Mouse (Mus musculus): ENCODE results near the gene Foxp1.

Gene Foxp1

DNA sequence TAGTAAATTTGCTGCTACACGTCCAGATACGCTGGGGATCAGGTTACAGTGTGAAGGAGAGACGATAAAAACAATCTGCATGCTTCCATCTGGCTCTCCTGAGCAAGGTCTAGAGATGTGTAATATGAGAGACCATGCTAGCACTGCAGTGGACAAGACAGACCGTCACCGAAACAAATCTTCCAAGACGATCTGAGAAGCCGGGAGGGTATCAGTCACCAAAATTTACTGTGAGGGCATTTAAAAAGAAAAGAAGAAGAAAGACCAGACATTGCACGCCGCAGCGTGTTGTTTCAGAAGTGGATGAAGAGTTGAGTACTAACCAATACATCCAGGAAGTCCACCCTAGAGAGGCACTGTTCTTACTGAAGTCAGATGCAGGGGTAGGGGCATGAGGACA, 39.0 kb downstream of the Foxp1 start:
- DNase-seq: no peak

- peak in 1 of 2 experiments; percentile 52 for DNase-seq
Measured at GRCm38 (mm10) chr6:99481568-99481967, 41.0 kb downstream of the Foxp1 start.

DNA sequence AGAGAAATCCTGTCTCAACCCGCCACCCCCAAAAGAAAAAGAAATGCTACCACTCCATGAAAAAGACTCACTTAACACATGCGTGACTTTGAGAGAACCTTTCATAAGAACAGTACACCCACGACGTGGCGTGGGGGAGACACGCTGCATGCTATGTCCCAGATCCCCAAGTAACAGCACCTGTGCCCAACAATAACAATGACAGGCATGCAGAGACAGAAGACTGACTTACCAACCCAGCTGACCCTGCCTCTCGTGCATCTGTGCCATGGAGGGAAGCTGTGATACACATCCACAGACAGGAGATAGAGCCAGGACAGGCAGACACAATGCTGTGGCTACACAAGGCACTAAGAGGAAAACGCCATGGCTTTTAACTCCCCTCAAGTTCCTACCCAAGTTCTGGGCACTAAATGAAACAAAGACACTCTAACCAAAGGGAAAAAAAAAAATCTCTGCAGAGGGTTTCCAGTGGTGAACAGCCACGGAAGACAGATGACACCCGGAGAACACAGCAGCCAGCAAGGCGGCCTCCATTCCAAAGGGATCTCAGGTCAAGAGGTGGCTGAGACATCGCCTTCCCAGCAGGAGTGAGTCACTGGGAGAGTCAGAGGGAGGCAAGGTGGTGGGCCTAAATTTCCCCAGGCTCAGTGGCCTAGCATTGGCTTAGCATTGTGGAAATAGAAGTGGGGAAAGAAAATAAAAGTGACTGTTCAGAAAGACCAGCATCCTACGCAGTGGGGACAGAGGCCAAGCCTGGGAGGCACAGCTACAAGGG, 43.5 kb downstream of the Foxp1 start:
- DNase-seq: no peak

- no peak for DNase-seq
Measured at GRCm38 (mm10) chr6:99475040-99475439, 47.5 kb downstream of the Foxp1 start.

- DNase-seq: no peak
Measured at GRCm38 (mm10) chr6:99470906-99471305, 51.6 kb downstream of the Foxp1 start.

DNA sequence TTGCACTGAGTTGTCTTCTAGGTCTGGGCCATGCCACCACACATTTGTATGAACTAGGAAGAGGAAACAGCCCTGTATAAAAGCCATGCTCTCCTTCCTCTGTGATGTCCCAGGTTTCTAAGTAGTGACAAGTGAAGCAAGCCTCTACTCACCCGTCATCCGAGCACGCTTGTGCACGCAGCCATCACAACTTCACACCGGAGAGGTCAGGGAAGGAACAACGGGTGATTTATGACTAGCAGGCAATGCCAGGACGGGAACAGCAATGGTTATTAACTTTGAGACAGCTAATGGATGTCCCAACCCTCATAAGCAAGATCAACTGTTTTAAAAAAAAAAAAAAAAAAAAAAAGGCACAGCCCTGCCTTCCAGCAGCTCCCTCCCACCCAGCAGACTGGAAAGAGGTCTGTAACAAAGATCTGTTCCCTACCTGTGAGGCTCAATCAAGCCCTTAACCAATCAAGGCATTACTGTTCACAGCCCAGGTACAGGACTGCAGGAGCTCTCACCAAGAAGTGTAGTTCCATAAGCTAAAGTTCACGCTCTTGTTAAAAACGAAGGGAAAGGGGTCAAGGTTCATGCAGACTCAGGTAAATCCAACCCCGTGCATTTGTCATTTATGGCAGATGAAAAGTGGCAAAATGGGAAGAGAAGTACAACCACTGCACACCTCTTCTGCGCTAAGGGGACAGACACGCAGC, 53.2 kb downstream of the Foxp1 start:
- DNase-seq: no peak

- no peak for DNase-seq
Measured at GRCm38 (mm10) chr6:99467831-99468230, 54.7 kb downstream of the Foxp1 start.

DNA sequence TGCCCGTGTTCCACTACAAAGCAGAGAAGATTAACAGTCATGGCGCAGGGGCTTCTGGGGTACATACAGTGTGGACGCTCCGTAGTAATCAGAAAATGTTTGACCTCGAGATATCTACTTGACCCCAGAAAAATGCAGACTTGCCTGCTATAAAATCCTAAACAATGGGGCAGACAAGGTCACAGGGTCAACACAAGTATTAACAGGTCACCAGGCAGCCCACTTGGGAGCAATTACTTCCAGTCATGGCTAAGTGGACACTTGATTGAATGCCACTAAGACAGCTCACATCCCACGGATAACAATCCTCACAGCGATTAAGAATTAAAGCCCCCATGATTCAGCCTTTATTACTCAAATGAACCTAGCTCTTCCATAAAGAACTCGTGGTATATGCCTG, 55.4 kb downstream of the Foxp1 start:
- DNase-seq: no peak

GRCm38 (mm10) chr6:99466354-99466753, 56.2 kb downstream of the Foxp1 start:
- no peak for DNase-seq

- DNase-seq: no peak
Measured at GRCm38 (mm10) chr6:99464449-99464848, 58.1 kb downstream of the Foxp1 start.

- no peak for DNase-seq
Measured at GRCm38 (mm10) chr6:99463906-99464305, 58.6 kb downstream of the Foxp1 start.

DNA sequence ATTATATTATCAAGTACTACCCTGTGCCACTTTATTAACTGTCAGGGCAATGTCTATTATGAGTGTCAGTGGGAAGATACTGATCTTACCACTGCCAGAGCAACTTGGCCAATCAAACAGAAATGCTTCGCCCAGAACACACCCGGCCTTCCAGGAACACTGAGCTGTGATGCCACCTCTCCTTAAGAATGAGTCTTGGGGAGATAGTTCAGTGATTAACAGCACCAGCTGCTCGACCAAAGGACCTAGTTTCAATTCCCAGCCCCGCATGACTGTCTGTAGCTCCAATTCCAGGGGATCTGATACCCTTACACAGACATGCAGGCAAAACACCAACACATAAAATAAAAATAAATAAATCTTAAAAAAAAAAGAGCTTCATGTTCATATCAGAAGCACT, 63.7 kb downstream of the Foxp1 start:
- no peak for DNase-seq

DNA sequence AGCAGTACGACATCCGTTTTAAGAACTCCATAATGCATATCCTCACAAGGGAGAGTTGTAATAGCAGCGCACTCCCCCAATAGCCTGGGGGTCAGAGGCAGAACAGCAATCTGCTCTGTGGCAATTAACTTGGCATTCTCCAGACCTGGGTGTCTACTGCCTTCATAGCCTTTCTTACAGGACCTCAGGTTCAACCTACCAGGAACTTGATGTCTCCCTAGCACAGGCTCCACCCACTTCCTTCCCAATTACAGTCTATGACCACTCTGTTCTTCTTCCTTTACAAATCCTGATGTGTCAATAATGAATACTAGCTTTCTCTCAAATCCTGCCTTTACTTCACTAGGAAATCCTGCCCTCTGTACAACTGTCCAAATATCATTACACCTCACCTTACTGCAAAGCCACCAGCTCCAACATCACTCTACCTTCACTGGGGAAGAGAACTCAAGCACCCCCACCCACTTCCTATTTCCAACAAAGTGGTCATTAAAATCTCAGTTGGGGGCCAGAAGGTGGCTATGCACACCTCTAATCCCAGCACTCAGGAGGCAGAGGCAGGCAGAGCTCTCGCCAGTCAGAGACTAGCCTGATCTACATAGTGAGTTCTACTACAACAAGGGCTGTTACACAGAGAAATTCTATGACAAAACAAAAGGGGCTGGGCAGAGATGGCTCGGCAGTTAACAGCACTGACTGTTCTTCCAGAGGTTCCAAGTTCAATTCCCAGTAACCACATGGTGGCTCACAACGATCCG, 68.6 kb downstream of the Foxp1 start:
- DNase-seq: no peak

DNA sequence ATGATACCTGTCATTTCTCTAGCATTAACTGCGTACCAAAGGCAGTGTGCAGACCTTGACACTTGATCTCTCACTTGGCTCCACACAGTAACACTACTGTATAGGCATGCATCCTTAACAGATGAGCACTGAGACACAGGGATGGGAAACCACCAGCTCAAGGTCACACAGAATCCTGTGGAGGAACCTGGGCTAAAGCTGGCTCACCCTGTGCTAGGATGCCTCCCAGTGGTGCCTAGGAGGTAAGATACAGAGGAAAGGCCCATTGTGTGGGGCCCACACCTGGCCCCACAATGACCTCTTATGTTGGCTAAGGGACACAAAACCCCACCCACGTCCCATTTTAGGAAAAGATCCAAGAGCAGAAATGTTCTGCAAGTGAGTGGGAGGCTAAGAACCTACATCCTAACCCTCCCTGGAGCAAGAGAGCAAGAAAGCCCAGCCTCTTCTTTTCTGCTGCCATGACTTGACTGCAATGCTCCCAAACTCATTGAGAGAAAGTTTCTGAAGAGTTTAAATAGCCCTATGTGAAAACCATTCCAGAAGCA, 69.8 kb downstream of the Foxp1 start:
- DNase-seq: no peak

GRCm38 (mm10) chr6:99451479-99451878, 71.0 kb downstream of the Foxp1 start:
- no peak for DNase-seq

- DNase-seq: no peak
Measured at GRCm38 (mm10) chr6:99447447-99447846, 75.1 kb downstream of the Foxp1 start.

- no peak for DNase-seq
Measured at GRCm38 (mm10) chr6:99446801-99447415, 75.6 kb downstream of the Foxp1 start.

DNA sequence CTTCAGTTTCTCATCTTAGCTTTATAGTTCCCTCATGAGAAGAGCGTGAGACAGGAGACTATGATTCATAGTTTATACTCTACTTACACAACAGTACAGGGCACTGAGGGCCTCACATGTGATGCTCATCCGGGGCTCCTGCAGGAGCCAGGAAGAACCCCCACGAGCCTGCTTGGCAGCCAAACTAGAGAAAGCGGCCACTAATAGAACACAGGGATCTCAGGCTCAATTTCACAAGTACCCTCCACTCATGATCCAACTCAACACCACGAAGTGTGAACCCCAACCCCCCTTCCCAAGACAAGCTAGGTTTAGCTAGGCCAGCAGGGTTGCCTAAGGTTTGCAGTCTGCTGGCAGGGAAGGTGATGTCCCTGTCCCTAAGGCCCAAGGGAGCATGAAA, 79.1 kb downstream of the Foxp1 start:
- no peak for DNase-seq

- no peak for DNase-seq
Measured at GRCm38 (mm10) chr6:99441100-99441499, 81.4 kb downstream of the Foxp1 start.

- no peak for DNase-seq
Measured at GRCm38 (mm10) chr6:99440606-99441005, 81.9 kb downstream of the Foxp1 start.

DNA sequence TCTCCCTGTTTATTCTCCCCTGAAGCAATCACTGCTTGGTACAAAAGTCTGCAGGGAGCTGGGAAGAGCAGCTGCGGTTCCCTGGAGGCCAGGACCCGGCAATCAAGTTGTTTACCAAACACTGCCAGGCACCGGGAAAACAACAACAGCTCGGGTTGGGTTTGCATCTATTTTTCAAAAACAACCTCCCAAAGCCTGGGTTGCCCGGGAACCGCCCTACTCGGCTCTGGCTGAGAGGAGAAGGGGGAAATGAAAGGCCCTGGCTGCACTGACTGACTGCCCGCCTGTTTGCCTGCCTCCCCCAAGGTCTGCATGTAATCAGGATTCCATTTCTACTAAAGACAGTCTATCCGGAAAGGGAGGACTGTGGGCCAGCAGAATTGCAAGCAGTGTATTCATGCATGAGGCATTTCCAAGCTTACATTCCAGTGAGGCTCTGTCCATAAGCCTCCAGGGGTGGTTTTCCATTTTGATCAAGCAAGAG, 82.6 kb downstream of the Foxp1 start:
- DNase-seq: peak; percentile 62 to 77

DNA sequence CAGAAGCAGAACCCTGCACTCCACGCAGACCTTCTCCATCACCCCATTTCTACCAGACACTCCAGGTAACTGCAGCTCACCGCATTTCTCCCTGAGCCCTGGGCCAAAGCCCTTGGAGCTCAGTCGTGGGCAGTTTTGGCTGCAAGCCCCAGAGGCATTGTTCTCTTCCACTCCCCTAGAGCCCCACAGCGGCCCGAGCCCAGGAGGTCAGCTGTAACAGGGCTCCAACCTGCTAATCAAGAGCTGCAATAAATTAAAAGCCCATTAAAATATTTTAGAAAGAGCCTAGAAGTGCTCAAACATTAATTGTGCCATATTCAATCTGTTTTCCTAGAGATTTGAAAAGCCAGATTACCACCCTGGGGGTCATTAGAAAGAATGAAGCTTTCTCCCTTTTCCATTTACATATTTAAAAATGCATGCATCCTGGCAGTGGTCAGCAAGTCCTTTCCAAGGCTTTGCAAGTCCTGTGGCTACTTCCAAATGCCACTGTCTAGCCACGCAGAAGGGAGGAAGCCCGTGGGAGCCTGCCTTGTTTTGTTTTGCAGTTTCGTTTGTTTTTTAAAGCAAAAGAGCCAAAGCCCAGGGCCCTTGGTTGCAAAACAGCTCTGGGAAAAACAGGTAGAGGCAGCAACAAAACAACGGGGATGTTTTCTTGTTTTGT, 83.2 kb downstream of the Foxp1 start:
- peak; percentile 57 to 66 for DNase-seq

Measured in kidney, postnatal 4 days (tissue).